Mouse (Mus musculus) frontal cortex, postnatal 25 days (tissue): ENCODE measurements at regions not wholly inside any gene's neighbourhood (a gene's known extent, or its start where the extent isn't known, plus 50 kb on each side); places are given as distances from the start of the nearest gene placed in this dataset.
"Not testable (repeated sequence)": the region's sequence is repeated elsewhere in the genome, so short reads cannot be mapped to it uniquely, and the experiment has no call there.

Experiments used
- DNase-seq, 2 experiments: peaks; one replicate each; pipeline ENCODE4 v3.0.0; 2022; ENCODE audit warnings: low spot score in 2 of 2

- DNase-seq: no peak
Measured at GRCm38 (mm10) chr10:118981446-118981845, 111.4 kb upstream of the Dyrk2 start.

- DNase-seq: no peak
Measured at GRCm38 (mm10) chr10:118979339-118979738, 109.3 kb upstream of the Dyrk2 start.

GRCm38 (mm10) chr10:118978181-118978743 is 108.3 kb upstream of the Dyrk2 start:
- no peak for DNase-seq

GRCm38 (mm10) chr10:118976447-118976846 is 106.4 kb upstream of the Dyrk2 start:
- DNase-seq: no peak

- DNase-seq: no peak
Measured at GRCm38 (mm10) chr10:118975772-118976171, 105.8 kb upstream of the Dyrk2 start.

- no peak for DNase-seq
Measured at GRCm38 (mm10) chr10:118973324-118973723, 103.3 kb upstream of the Dyrk2 start.

GRCm38 (mm10) chr10:118972626-118973025 is 102.6 kb upstream of the Dyrk2 start:
- no peak for DNase-seq

GRCm38 (mm10) chr10:118970457-118971175 is 100.6 kb upstream of the Dyrk2 start:
- no peak for DNase-seq

GRCm38 (mm10) chr10:118961713-118962181 is 91.7 kb upstream of the Dyrk2 start:
- no peak for DNase-seq

GRCm38 (mm10) chr10:118960076-118960475 is 90.1 kb upstream of the Dyrk2 start:
- DNase-seq: no peak

- no peak for DNase-seq
Measured at GRCm38 (mm10) chr10:118959623-118960022, 89.6 kb upstream of the Dyrk2 start.

- peak in 1 of 2 experiments; percentile 15 for DNase-seq
Measured at GRCm38 (mm10) chr10:118956352-118956751, 86.3 kb upstream of the Dyrk2 start.

GRCm38 (mm10) chr10:118953440-118953839 is 83.4 kb upstream of the Dyrk2 start:
- no peak for DNase-seq

GRCm38 (mm10) chr10:118952756-118953155 is 82.7 kb upstream of the Dyrk2 start:
- DNase-seq: no peak

- no peak for DNase-seq
Measured at GRCm38 (mm10) chr10:118947724-118948123, 77.7 kb upstream of the Dyrk2 start.

GRCm38 (mm10) chr10:118947016-118947674 is 77.1 kb upstream of the Dyrk2 start:
- DNase-seq: no peak

- DNase-seq: no peak
Measured at GRCm38 (mm10) chr10:118927316-118927715, 57.3 kb upstream of the Dyrk2 start.

- DNase-seq: no peak
Measured at GRCm38 (mm10) chr10:118923473-118924185, 53.6 kb upstream of the Dyrk2 start.

GRCm38 (mm10) chr10:118922120-118922519 is 52.1 kb upstream of the Dyrk2 start:
- DNase-seq: not testable (repeated sequence)
